Mouse (Mus musculus) ES-E14 (cell line): ENCODE results near the gene Stt3b. TPM values are rescaled to one million over a fixed set of nuclear protein-coding genes. Genes with fewer than 3 reads are reported as not detected.

ENCODE experiments used
- DNase-seq: peaks from one replicate; pipeline ENCODE4 v3.0.0-alpha.2; 2013; ENCODE audit warnings: low read depth, low spot score
- H3K27ac ChIP-seq: 2 replicates; pipeline ENCODE4 v1.5.1; 2012; ENCODE audit warnings: low read depth, mild to moderate bottlenecking, low read length, moderate library complexity, mixed read lengths; ENCODE audit not compliant: poor library complexity, insufficient read depth, severe bottlenecking
- H3K36me3 ChIP-seq: 2 replicates; pipeline ENCODE4 v1.6.1; 2012; ENCODE audit warnings: mild to moderate bottlenecking, low read length, moderate library complexity, mixed read lengths; ENCODE audit not compliant: control insufficient read depth, poor library complexity, insufficient read depth, severe bottlenecking
- H3K4me1 ChIP-seq, 2 experiments: fragments of 150-350 bp in 1 of 2; sonication (generic) in 1 of 2; 2 replicates each; pipeline ENCODE4 v1.6.1; 2012; ENCODE audit warnings: low read length in 2 of 2, mild to moderate bottlenecking in 1 of 2, mixed read lengths in 1 of 2; ENCODE audit not compliant: control insufficient read depth in 2 of 2, insufficient read depth in 2 of 2, poor library complexity in 1 of 2
- H3K4me3 ChIP-seq, 2 experiments: fragments of 150-350 bp in 1 of 2; sonication (generic) in 1 of 2; 2 replicates each; pipeline ENCODE4 v1.5.1; 2012; ENCODE audit warnings: low read length in 2 of 2, low read depth in 1 of 2, mild to moderate bottlenecking in 1 of 2, mixed read lengths in 1 of 2; ENCODE audit not compliant: insufficient read depth in 1 of 2, poor library complexity in 1 of 2, severe bottlenecking in 1 of 2
- H3K9ac ChIP-seq: 2 replicates; pipeline ENCODE4 v1.6.1; 2012; ENCODE audit warnings: low read depth, mild to moderate bottlenecking, low read length, mixed read lengths; ENCODE audit not compliant: poor library complexity, insufficient read depth, severe bottlenecking
- H3K9me3 ChIP-seq: fragments of 150-350 bp; sonication (generic); 2 replicates; pipeline ENCODE4 v1.6.1; 2012; ENCODE audit warnings: low read depth, mild to moderate bottlenecking, low read length; ENCODE audit not compliant: control insufficient read depth, insufficient read depth
- CHD2 ChIP-seq: IDR thresholded peaks from 2 replicates; pipeline ENCODE4 v1.6.1; 2014; ENCODE audit warnings: mild to moderate bottlenecking, low read depth, low read length, inconsistent platforms
- HCFC1 ChIP-seq: IDR thresholded peaks from 2 replicates; pipeline ENCODE4 v1.6.1; 2012; ENCODE audit warnings: low read length, inconsistent platforms, borderline replicate concordance; ENCODE audit not compliant: insufficient read depth
- MAFK ChIP-seq: IDR thresholded peaks from 2 replicates; pipeline ENCODE4 v1.6.1; 2014; ENCODE audit warnings: mild to moderate bottlenecking, low read depth, low read length, inconsistent platforms; ENCODE audit not compliant: insufficient read depth
- ZC3H11A ChIP-seq: IDR thresholded peaks from 2 replicates; pipeline ENCODE4 v1.6.1; 2012; ENCODE audit warnings: low read depth, mild to moderate bottlenecking, inconsistent platforms, low read length, borderline replicate concordance
- ZNF384 ChIP-seq: IDR thresholded peaks from 2 replicates; pipeline ENCODE4 v1.6.1; 2012; ENCODE audit warnings: low read depth, low read length, inconsistent platforms
- in situ Hi-C, 2 experiments: fragments of 600-800 bp; cut with MboI; formaldehyde crosslinking; loops; one replicate each; pipeline ENCODE4 v1.15.1; 2025; ENCODE audit warnings: low sequenced_read_pairs in 2 of 2, inconsistent platforms in 1 of 2; ENCODE audit not compliant: unreplicated experiment in 2 of 2
- total RNA-seq: library from RNA; depleted of rRNA; stranded (reverse); fragments of 300-350 nt; gene quantifications from 2 replicates; pipeline ENCODE4 v1.2.3, GENCODE M21; 2012

The Stt3b gene
- total RNA-seq, 1 experiment, result 150 TPM

DNA sequence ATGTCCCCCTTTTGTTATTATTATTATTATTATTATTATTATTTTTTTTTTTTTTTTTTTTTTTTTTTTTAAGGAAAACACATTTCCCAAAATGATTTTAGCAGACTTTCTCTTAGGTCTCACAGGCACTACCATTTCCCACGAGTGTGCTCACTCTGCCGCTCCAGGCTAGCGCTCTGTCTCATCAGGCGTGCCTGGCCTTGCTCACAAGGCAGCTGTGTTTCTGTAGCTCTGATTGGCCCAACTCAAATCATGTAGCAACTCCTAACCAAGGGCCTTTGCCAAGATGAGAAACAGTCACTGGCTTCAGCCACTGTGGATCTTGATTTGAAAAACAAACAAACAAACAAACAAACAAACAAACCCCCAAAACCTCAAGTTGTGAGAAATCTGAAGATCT is 9.9 kb upstream of the Stt3b start:
- H3K4me3 ChIP-seq, result no peak overlapping the region
- in situ Hi-C loops, result no loop called here
- TF ChIP-seq CHD2 (no peak), ZC3H11A (no peak), ZNF384 (no peak), MAFK (no peak), HCFC1 (no peak)
- H3K9me3 ChIP-seq, result no peaks in the 10 kb centered on the region
- no peak for DNase-seq
- no peak overlapping the region for H3K27ac ChIP-seq
- H3K9ac ChIP-seq, result no peak overlapping the region
- H3K36me3 ChIP-seq, result no peaks in the 10 kb centered on the region
- peaks cover 0 to 2% of the 10 kb centered on the region in 2 experiments; a peak in 1 of 4 replicates for H3K4me1 ChIP-seq

DNA sequence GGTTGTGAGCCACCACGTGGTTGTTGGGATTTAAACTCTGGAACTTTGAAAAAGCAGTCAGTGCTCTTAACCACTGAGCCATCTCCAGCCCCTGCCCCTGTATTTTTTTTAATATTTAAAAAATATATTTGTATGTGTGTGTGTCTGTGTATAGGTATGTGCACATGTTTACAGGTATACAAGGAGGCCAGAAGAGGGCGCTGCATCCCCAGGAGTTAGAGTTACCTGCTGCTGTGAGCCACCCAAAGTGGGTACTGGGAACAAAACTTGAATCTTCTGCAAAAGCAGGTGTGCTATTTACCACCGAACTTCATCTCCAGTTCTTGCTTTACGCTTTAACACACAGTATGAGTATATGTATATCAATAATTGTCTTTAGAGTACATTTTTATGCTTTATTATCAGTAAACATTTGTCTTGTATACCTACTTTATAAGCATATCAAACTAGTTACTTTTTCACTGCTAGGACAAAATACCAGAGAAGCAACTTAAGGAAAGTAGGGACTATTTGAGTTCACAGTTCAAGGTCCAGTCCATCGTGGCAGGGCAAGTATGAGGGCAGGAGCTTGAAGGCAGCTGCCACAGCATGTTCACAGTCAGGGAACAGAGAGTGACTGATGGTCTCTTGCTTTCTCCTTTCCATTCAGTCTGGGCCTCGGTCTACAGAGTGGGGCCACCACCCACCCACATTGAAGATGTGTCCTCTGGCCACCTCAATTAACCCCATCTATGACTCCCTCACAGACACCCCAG is 8.6 kb upstream of the Stt3b start:
- Histone ChIP-seq H3K9me3 (no peaks in the 10 kb centered on the region), H3K4me1 (peaks cover 0 to 2% of the 10 kb centered on the region in 2 experiments; a peak in 1 of 4 replicates), H3K36me3 (no peaks in the 10 kb centered on the region), H3K9ac (no peak overlapping the region), H3K27ac (no peak overlapping the region), H3K4me3 (no peak overlapping the region)
- no peak for DNase-seq
- in situ Hi-C loops, result no loop called here
- TF ChIP-seq MAFK (no peak), HCFC1 (no peak), CHD2 (no peak), ZC3H11A (no peak), ZNF384 (no peak)

DNA sequence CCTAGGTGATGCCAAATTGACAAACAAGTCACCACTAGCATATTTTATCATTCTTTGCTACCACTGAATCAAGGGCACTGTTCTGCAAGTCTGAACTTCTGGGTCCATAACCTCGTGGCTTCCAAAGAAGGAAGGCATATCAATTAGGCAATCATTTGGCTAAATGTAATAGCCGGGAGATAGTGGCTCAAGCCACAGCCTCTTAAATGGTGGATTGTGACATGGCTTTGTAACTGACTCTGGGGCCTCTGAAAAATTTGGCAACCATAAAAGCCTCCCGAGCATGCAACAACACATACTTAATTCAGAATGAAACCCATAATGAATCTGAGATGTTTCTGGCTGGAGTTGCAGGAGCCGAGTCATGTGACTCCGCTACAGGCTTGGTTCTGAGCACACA is 6.8 kb upstream of the Stt3b start:
- no peaks in the 10 kb centered on the region for H3K36me3 ChIP-seq
- TF ChIP-seq ZC3H11A (no peak), MAFK (no peak), HCFC1 (no peak), CHD2 (no peak), ZNF384 (no peak)
- in situ Hi-C loops, result no loop called here
- no peak overlapping the region for H3K27ac ChIP-seq
- no peak overlapping the region for H3K9ac ChIP-seq
- peaks cover 0 to 2% of the 10 kb centered on the region in 2 experiments; a peak in 1 of 4 replicates for H3K4me1 ChIP-seq
- no peak overlapping the region for H3K4me3 ChIP-seq
- H3K9me3 ChIP-seq, result no peaks in the 10 kb centered on the region
- DNase-seq, result no peak

DNA sequence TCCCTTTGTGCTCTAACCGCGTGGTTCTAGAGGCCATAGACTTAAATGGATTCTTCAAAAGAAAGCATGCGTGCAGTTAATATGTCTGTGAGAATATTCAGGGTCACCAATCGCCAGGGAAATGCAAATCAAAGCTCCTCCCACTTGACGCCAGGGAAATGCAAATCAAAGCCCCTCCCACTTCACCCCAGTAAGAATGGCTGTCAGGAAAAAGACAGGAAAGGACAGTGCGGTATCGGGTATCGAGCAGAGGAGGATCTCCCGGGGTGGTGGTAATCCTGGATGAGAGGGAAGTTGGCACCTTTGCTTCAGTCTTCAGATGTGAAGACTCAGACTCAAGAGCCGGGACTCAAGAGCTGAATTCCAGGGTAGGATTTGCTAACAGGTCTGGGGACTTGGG is 4.3 kb upstream of the Stt3b start:
- no peak overlapping the region for H3K4me3 ChIP-seq
- in situ Hi-C loops, result no loop called here
- no peak overlapping the region for H3K9ac ChIP-seq

More for the DNA sequence above, 4.3 kb upstream of the Stt3b start:
- no peak for DNase-seq
- TF ChIP-seq HCFC1 (no peak), CHD2 (no peak), MAFK (no peak), ZNF384 (no peak), ZC3H11A (no peak)
- no peak overlapping the region for H3K27ac ChIP-seq
- H3K4me1 ChIP-seq, result no peaks in the 10 kb centered on the region; a peak in 1 of 4 replicates
- H3K9me3 ChIP-seq, result no peaks in the 10 kb centered on the region
- no peaks in the 10 kb centered on the region for H3K36me3 ChIP-seq
